In genomic region chr14:20793758-20794531, GRCm38 (mm10) we compare ENCODE assay signal across 7 mouse cellular contexts. TPM values are rescaled to one million over a fixed set of nuclear protein-coding genes. Genes with fewer than 3 reads are reported as not detected.
DNase-seq lines count a peak whose midpoint lies in the region; ATAC-seq lines count a peak whose summit lies in the region.

Gene Camk2g (minus strand): TSS chr14:20794088.

- H3K27me3 ChIP-seq in midbrain, embryonic 11.5 days (ENCODE audit: control insufficient read depth, insufficient read depth, low read length): no peaks in the 10 kb centered on the region

- H3K36me3 ChIP-seq in midbrain, embryonic 11.5 days (ENCODE audit: control insufficient read depth, insufficient read depth, low read length): peaks cover 5% of the 10 kb centered on the region; the same call in 1 of the 2 replicates

- under 1% methylated on average over 52 of the region's 76 CpGs for WGBS in midbrain, embryonic 11.5 days

- peak within 1 kb of the TSS; percentile 63 for H3K27ac ChIP-seq in midbrain, embryonic 11.5 days (ENCODE audit: low read depth, low read length)

- H3K4me2 ChIP-seq in midbrain, embryonic 11.5 days: peak within 1 kb of the TSS; percentile 82

- peak within 1 kb of the TSS; percentile 83 for H3K9ac ChIP-seq in midbrain, embryonic 11.5 days (ENCODE audit: low read length)

- peaks cover 18% of the 10 kb centered on the region for H3K4me1 ChIP-seq in midbrain, embryonic 11.5 days (ENCODE audit: control insufficient read depth, insufficient read depth, low read length)

- DNase-seq in cerebellum, postnatal 36 days: peak; percentile 70 to 82
- DNase-seq in gastrocnemius, postnatal 10 days: peak; percentile 86
- DNase-seq in induced T-regulatory cell, adult 2 months (ENCODE audit: low read depth): peak; percentile 90
- peak; percentile 87 for DNase-seq in left cerebral cortex, postnatal 4 days
- DNase-seq in midbrain, embryonic 11.5 days (ENCODE audit: low spot score, missing footprints): peak; percentile 95
- DNase-seq in right cerebral cortex, postnatal 4 days: peak; percentile 81

- H3K9me3 ChIP-seq in midbrain, embryonic 11.5 days (ENCODE audit: control insufficient read depth, low read length): no peaks in the 10 kb centered on the region

- intact Hi-C loops in left cerebral cortex, postnatal 4 days (cut with DNase I): no loop called here

- ATAC-seq in activated CD4-positive, CD25-positive, alpha-beta regulatory T cell, adult 4 months: peak; percentile 79
- peak; percentile 89 for ATAC-seq in midbrain, embryonic 11.5 days (ENCODE audit: low FRiP score)

- H3K4me3 ChIP-seq in midbrain, embryonic 11.5 days (ENCODE audit: low read depth, low read length): peak within 1 kb of the TSS; percentile 91

RNA-seq across cellular contexts. Expression of gene Camk2g, which starts in this region (rescaled TPM):
- polyA plus RNA-seq in activated CD4-positive, CD25-positive, alpha-beta regulatory T cell, adult 4 months (2017; shearing (Covaris generic)): 10 to 100 TPM; 21.9 to 29.4 TPM
- 100 to 1,000 TPM; 120 to 134 TPM for total RNA-seq in gastrocnemius, postnatal 10 days (2021)
- 100 to 1,000 TPM; 184 to 193 TPM for total RNA-seq in left cerebral cortex, postnatal 4 days (2021)
- 35.9 and 39.5 TPM in 2 replicates for polyA plus RNA-seq in midbrain, embryonic 11.5 days (2014; fragmentation: Nextera tagmentation; extraction: Ambion mirVana)

Comparison
In these comparisons a context has a peak if more than half of its experiments do, and no peak if none do; other contexts are left out.
1. Peak in every context shown above with its lines: DNase-seq, ATAC-seq, H3K4me3 ChIP-seq and H3K27ac ChIP-seq.